Mouse (Mus musculus) brain, embryonic 14.5 days (tissue): ENCODE measurements around the gene Olfr214. TPM values are rescaled to one million over a fixed set of nuclear protein-coding genes. Genes with fewer than 3 reads are reported as not detected.
"Not testable (repeated sequence)": the region's sequence is repeated elsewhere in the genome, so short reads cannot be mapped to it uniquely, and the experiment has no call there.

Experiments
- DNase-seq: peaks from one replicate; pipeline ENCODE4 v3.0.0-alpha.2; 2011; ENCODE audit warnings: low read depth
- CTCF ChIP-seq: fragments of 200-500 bp; IDR thresholded peaks from 2 replicates; pipeline ENCODE4 v1.5.1; 2012; ENCODE audit warnings: inconsistent platforms, mild to moderate bottlenecking, moderate library complexity, borderline replicate concordance; ENCODE audit not compliant: insufficient read depth, insufficient read length; ENCODE audit errors: extremely low read depth
- POLR2A ChIP-seq: fragments of 200-500 bp; IDR thresholded peaks from 2 replicates; pipeline ENCODE4 v1.6.1; 2012; ENCODE audit warnings: mild to moderate bottlenecking, inconsistent platforms, borderline replicate concordance; ENCODE audit not compliant: poor library complexity, insufficient read depth, insufficient read length, severe bottlenecking; ENCODE audit errors: extremely low read depth
- polyA plus RNA-seq: library from polyadenylated mRNA; depleted of rRNA; stranded (reverse); fragments of >200 nt; gene quantifications from 2 replicates; pipeline ENCODE4 v1.2.3, GENCODE M21; 2012; rRNA removed

Gene Olfr214
- polyA plus RNA-seq = not detected in 2 replicates

- DNase-seq = no peak
- TF ChIP-seq CTCF = no peak
- no peak for TF ChIP-seq POLR2A
Observed at GRCm38 (mm10) chr6:116553935-116554334, at the start of gene Olfr214. Gene Olfr214, plus strand, starts transcription at chr6:116554235.

DNA sequence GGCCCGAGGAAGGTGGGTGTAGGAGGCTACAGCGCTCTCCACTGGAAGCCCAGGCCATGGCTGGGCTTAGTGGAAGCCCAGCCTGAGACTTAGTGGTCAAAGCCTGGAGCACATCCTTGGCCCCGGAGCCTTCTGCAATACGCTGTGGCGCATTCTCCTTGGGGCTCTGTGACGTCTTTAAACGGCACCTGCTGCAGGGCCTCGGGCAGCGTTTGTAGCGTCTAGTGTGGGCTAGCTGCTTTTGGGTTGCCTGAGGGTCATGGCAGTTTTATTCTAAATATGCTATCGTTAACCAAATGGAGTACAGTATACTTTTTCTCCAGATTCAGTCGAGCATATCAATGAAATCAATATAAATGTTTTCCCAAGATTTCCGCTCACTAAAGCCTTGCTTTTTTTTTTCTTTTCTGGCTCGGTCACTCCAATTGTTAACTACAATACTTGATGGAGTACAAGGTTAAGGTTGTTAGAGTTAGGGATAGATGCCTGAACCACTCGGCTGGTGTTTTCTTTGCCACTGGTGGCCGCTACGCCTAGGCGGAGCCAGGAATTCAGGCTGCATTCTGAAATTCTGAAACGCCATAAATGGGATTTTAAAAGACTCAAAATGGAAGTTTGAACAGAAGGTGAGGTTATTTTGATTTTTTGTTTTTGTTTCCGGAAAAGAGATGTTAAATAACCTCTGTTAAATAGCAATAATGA is 47.6 kb upstream of the Olfr214 start, which contains the start of gene Olfr212:
Olfr212 (plus strand) TSS at position 215 of the 702 bp plus-strand sequence.
- not testable (repeated sequence) for DNase-seq

DNA sequence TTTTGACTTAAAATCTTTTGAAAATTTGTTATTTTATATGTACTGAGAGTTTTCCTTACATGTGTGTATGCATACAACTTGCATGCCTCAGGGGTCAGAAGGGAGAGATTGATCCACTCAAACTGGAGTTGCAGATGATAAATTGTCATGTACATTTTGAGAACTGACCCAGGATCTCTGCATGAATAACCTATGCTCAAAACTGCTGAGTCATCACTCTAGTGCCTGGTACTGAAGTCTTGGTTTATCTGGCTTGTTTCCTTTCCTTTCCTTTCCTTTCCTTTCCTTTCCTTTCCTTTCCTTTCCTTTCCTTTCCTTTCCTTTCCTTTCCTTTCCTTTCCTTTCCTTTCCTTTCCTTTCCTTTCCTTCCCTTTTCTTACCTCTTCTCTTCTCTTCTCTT is 39.2 kb upstream of the Olfr214 start:
- DNase-seq = no peak
- TF ChIP-seq CTCF (no peak), POLR2A (no peak)

- DNase-seq = no peak
- no peak for TF ChIP-seq POLR2A
- TF ChIP-seq CTCF = no peak
Observed at GRCm38 (mm10) chr6:116538156-116538555, 15.9 kb upstream of the Olfr214 start, which contains the start of gene Olfr213. Gene Olfr213, plus strand, starts transcription at chr6:116538456.

DNA sequence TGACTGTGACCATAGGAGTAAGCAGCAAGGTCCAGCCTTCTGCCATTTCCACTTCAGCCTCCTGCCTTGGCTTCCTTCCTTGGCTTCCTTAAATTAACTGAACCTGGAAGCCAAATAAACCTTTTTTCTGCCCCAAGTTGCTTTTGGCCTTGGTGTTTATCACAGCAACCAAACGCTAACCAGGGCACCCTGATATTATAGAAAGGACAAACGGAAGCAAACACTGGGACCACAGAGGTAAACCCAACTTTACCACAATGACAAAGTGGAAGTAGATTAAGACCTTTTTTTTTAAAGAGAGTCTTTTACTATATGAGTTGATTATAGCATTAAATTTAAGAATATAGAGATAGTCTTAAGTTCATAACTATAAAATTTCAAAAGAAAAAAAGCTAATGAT is 11.5 kb upstream of the Olfr214 start:
- TF ChIP-seq POLR2A (no peak), CTCF (no peak)
- DNase-seq = no peak

- not testable (repeated sequence) for DNase-seq
Observed at GRCm38 (mm10) chr6:116550841-116551240, 3.2 kb upstream of the Olfr214 start, which contains the start of gene Gm5580. Gene Gm5580, plus strand, starts transcription at chr6:116551141.

DNA sequence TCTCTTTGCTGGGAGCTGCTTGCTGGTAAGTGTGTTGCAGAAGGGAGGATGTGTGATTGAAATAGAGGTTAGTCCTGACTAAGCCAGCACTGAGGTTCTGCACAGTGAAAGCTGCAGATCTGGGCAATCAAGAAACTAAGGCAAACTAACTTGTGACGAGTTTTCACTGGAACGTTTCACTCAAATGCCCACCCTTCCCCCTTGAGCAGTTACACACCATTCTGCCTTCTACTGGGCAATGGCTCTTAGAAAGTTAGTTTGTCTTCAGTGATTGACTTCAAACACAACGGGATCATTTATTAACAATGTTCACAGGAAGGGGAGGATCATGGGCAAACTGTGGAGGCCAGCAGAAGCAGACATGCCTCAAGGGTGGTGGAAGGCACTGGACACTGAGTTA is 917 bp downstream of the Olfr214 start:
- no peak for TF ChIP-seq POLR2A
- TF ChIP-seq CTCF = no peak

GRCm38 (mm10) chr6:116569834-116570233 is 15.8 kb downstream of the Olfr214 start:
- peak; percentile 70 for DNase-seq
- TF ChIP-seq CTCF = peak; percentile 63; the same call in 1 of the 2 replicates
- no peak for TF ChIP-seq POLR2A

More for the DNA sequence above, 917 bp downstream of the Olfr214 start:
- DNase-seq = no peak

DNA sequence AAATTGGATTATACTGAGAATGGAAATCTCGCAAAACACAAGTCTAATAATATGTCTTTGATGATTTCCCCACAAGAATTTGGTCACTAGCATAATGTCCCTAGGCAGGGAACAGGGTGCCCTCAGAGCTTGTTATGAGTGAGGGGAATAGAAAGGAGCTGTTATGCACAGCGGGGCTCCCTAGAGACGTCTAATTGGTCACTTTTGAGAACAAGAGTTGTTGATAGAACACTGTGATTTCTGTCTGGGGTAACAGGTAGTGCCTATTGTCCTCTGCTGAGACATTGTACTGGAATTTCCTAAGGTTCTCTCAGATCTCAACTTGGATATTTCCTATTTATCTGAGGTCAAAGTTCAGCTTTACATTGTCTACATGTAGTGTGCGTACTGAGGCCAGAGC is 30.1 kb downstream of the Olfr214 start, which contains the start of gene Olfr215:
Olfr215 (minus strand) TSS at position 101 of the 400 bp plus-strand sequence.
- DNase-seq = peak; percentile 4
- TF ChIP-seq CTCF (no peak), POLR2A (no peak)

GRCm38 (mm10) chr6:116600969-116601368 is 46.9 kb downstream of the Olfr214 start:
- not testable (repeated sequence) for DNase-seq

DNA sequence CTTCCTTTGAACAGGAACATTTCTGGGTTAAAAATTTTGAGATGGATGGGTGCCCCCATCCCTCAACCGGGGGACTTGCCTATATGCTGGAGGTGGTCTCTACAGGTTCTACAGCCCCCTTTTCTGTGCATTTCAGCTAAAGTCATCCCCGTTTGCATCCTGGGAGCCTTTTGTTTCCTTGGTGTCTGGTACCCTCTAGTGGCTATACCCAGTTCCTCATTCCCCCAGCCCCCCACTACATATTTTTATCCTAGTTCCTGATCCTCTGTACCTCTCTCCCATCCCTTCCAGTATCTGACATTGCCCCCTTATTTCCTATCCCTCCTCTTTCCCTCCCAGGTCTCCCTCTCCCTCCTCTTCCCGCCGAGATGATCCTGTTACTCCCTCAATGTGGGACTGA is 53.2 kb downstream of the Olfr214 start:
- DNase-seq = no peak
- TF ChIP-seq POLR2A (no peak), CTCF (peak; percentile 28; the same call in 1 of the 2 replicates)

Other genes with a start within 250 kb of the Olfr214 start
- gene March8, start 216.2 kb upstream of the Olfr214 start, polyA plus RNA-seq = 166 and 169 TPM in 2 replicates
- 0.33 and 0.46 TPM in 2 replicates for gene Alox5, start 93.1 kb upstream of the Olfr214 start, polyA plus RNA-seq
- gene Olfr211, start 65.1 kb upstream of the Olfr214 start, polyA plus RNA-seq = not detected in 2 replicates
- 0.03 and 0.04 TPM in 2 replicates for gene Olfr212, start 47.7 kb upstream of the Olfr214 start, polyA plus RNA-seq
- not detected in 2 replicates for gene Olfr213, start 15.8 kb upstream of the Olfr214 start, polyA plus RNA-seq
- 0.15 TPM in 1 of 2 replicates, not detected in the other for gene Gm5580, start 3.1 kb upstream of the Olfr214 start, polyA plus RNA-seq
- 0.01 TPM in 1 of 2 replicates, not detected in the other for gene Olfr215, start 30.0 kb downstream of the Olfr214 start, polyA plus RNA-seq
- 112 and 162 TPM in 2 replicates for gene Zfp422, start 74.8 kb downstream of the Olfr214 start, polyA plus RNA-seq
- 3.2 and 3.4 TPM in 2 replicates for gene Depp1, start 96.4 kb downstream of the Olfr214 start, polyA plus RNA-seq
- gene Rassf4, start 119.7 kb downstream of the Olfr214 start, polyA plus RNA-seq = 6.8 and 11.2 TPM in 2 replicates
- 0.18 and 0.63 TPM in 2 replicates for gene Tmem72, start 162.7 kb downstream of the Olfr214 start, polyA plus RNA-seq